8 mouse cellular contexts compared by ENCODE assay signal in the genomic region with DNA sequence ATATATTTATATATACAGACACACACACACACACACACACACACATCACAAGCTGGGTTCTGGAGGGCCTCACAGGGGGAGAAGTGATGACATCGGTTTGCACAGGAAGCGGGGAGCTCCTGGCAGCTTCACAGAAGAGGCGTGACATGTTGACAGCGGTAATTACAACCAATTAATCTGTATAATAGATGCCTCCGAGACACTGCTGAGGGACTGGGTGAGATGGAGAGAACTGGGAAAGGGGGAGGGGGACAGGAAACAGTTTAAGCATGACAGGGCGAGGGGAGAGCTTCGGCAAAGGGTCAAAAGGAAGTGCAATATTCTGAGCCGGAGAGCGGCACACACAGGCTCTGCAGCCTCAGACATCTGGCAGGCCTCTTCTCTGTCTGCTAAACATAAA.
DNase-seq lines count a peak whose midpoint lies in the region; ATAC-seq and TF ChIP-seq lines count a peak whose summit lies in the region.

No protein-coding gene starts in this region.

- H3K9ac ChIP-seq in heart, embryonic 16.5 days (ENCODE audit: low read length): peak overlapping the region; percentile 57
- H3K9ac ChIP-seq in kidney, postnatal 0 days (ENCODE audit: low read depth, low read length): no peak overlapping the region
- H3K9ac ChIP-seq in stomach, postnatal 0 days (ENCODE audit: low read length): no peak overlapping the region

- peak overlapping the region; percentile 31 for H3K4me3 ChIP-seq in heart, embryonic 16.5 days (ENCODE audit: low read length)
- H3K4me3 ChIP-seq in kidney, postnatal 0 days (replicated peaks; ENCODE audit: low read depth, low read length): no peak overlapping the region
- no peak overlapping the region for H3K4me3 ChIP-seq in stomach, postnatal 0 days (ENCODE audit: low read depth, low read length)

- H3K4me1 ChIP-seq in heart, embryonic 16.5 days (ENCODE audit: control insufficient read depth, insufficient read depth, low read length): peaks cover 29% of the 10 kb centered on the region
- H3K4me1 ChIP-seq in kidney, postnatal 0 days (replicated peaks; ENCODE audit: insufficient read depth, low read length): peaks cover 11% of the 10 kb centered on the region
- no peaks in the 10 kb centered on the region for H3K4me1 ChIP-seq in stomach, postnatal 0 days (replicated peaks; ENCODE audit: control insufficient read depth, insufficient read depth)

- peak; percentile 72 for DNase-seq in CD4-positive, CD25-positive, alpha-beta regulatory T cell, adult 2 months (ENCODE audit: low read depth, low spot score)
- peak; percentile 31 for DNase-seq in c-Kit-positive CD71-negative TER-119-negative erythroid progenitor cells, embryonic 14.5 days (ENCODE audit: low read depth)
- peak; percentile 96 for DNase-seq in kidney, postnatal 0 days (ENCODE audit: low spot score)
- DNase-seq in stomach, postnatal 0 days (ENCODE audit: low spot score): peak; percentile 41
- no peak for DNase-seq in urinary bladder, postnatal 10 days (ENCODE audit: low spot score)

- TF ChIP-seq EP300 in stomach, postnatal 0 days (optimal IDR thresholded peaks at IDR 0.05): no peak

- peak overlapping the region; percentile 81 for H3K27ac ChIP-seq in heart, embryonic 16.5 days (ENCODE audit: low read length)
- H3K27ac ChIP-seq in kidney, postnatal 0 days: peak overlapping the region; percentile 47; the same call in 1 of the 2 replicates
- peak overlapping the region; percentile 75 for H3K27ac ChIP-seq in stomach, postnatal 0 days (replicated peaks)

- H3K27me3 ChIP-seq in heart, embryonic 16.5 days (ENCODE audit: control insufficient read depth, insufficient read depth, low read length): no peaks in the 10 kb centered on the region
- H3K27me3 ChIP-seq in kidney, postnatal 0 days (ENCODE audit: insufficient read depth, low read length): no peaks in the 10 kb centered on the region
- H3K27me3 ChIP-seq in stomach, postnatal 0 days (ENCODE audit: control insufficient read depth, insufficient read depth, low read length): no peaks in the 10 kb centered on the region

- peak overlapping the region; percentile 52 for H3K4me2 ChIP-seq in heart, embryonic 16.5 days (ENCODE audit: low read depth, low read length)
- H3K4me2 ChIP-seq in kidney, postnatal 0 days (ENCODE audit: low read length): peak overlapping the region; percentile 13; the same call in 1 of the 2 replicates
- peak overlapping the region; percentile 27; the same call in 1 of the 2 replicates for H3K4me2 ChIP-seq in stomach, postnatal 0 days (replicated peaks; ENCODE audit: low read depth)

- 10% methylated on average over 9 of the region's 9 CpGs for WGBS in heart, embryonic 16.5 days
- WGBS in kidney, postnatal 0 days: 13% methylated on average over 9 of the region's 9 CpGs
- WGBS in stomach, postnatal 0 days: 25% methylated on average over 9 of the region's 9 CpGs

- TF ChIP-seq CTCF in kidney, postnatal 0 days (IDR thresholded peaks at IDR 0.05; ENCODE audit: low read depth): no peak
- no peak for TF ChIP-seq CTCF in stomach, postnatal 0 days (IDR thresholded peaks at IDR 0.05; ENCODE audit: low read depth)

- no peaks in the 10 kb centered on the region for H3K9me3 ChIP-seq in heart, embryonic 16.5 days (replicated peaks; ENCODE audit: control insufficient read depth, low read length)
- no peaks in the 10 kb centered on the region for H3K9me3 ChIP-seq in kidney, postnatal 0 days (replicated peaks; ENCODE audit: low read length)
- no peaks in the 10 kb centered on the region for H3K9me3 ChIP-seq in stomach, postnatal 0 days (ENCODE audit: control insufficient read depth, low read length)

- ATAC-seq in heart, embryonic 16.5 days (replicated peaks; ENCODE audit: extremely low read depth, insufficient read depth, low FRiP score): peak; percentile 76
- ATAC-seq in kidney, postnatal 0 days (replicated peaks; ENCODE audit: low FRiP score, low read depth): peak; percentile 84
- peak; percentile 94 for ATAC-seq in megakaryocyte progenitor cell, adult 5-6 weeks (replicated peaks; ENCODE audit: poor library complexity)
- ATAC-seq in stomach, postnatal 0 days (ENCODE audit: low FRiP score, low TSS enrichment): peak; percentile 84
- no peak for ATAC-seq in erythroid progenitor cell, adult 5-6 weeks (replicated peaks; ENCODE audit: low FRiP score, poor library complexity, severe bottlenecking)

- no peaks in the 10 kb centered on the region for H3K36me3 ChIP-seq in heart, embryonic 16.5 days (ENCODE audit: control insufficient read depth, insufficient read depth)
- no peaks in the 10 kb centered on the region for H3K36me3 ChIP-seq in kidney, postnatal 0 days (ENCODE audit: insufficient read depth, low read length)
- H3K36me3 ChIP-seq in stomach, postnatal 0 days (ENCODE audit: control insufficient read depth, insufficient read depth, low read length): no peaks in the 10 kb centered on the region
